Mouse (Mus musculus): ENCODE measurements at regions not wholly inside any gene's neighbourhood (a gene's known extent, or its start where the extent isn't known, plus 50 kb on each side); places are given as distances from the start of the nearest gene placed in this dataset.

DNA sequence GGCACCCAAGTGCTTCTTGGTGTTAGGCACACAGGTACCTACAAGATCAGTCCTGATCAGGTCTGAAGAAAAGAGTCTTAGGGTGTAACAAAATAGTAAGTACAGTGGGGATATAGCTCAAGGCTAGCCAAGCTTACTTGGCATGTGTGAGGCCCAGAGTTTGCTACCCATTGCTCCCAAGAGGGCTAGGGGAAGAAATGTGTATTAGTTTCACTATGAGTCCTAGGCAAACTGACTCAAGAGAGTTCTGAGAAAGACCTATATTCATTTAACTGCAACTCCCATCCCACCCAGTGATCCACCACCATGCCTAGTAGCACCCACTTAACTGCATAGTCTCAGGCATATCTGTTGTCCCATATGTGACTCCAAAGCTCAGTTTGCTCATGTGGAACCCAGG, 84.5 kb upstream of the Cdkn2b start:
- TF ChIP-seq TCF12 (IDR thresholded peaks at IDR 0.05; ENCODE audit: low read depth, low read length) (peak; percentile 82), MEF2A (IDR thresholded peaks at IDR 0.05; ENCODE audit: borderline replicate concordance, low read depth, low read length) (peak; percentile 90), NELFE (IDR thresholded peaks at IDR 0.05; ENCODE audit: low read depth, low read length) (no peak), RAD21 (IDR thresholded peaks at IDR 0.05; ENCODE audit: low read depth, low read length) (peak; percentile 1), ZMIZ1 (IDR thresholded peaks at IDR 0.05; ENCODE audit: low read depth, low read length) (0 out of 2 replicates have a peak, but pooled peaks have one; percentile 36), PAX5 (IDR thresholded peaks at IDR 0.05; ENCODE audit: low read length) (no peak), CTCF (conservative IDR thresholded peaks at IDR 0.05 in 1 of 2, IDR thresholded peaks at IDR 0.05 in 1 of 2; ENCODE audit: low read depth in 2 of 2, low read length in 2 of 2) (no peak), MAFK (IDR thresholded peaks at IDR 0.05; ENCODE audit: insufficient replicate concordance, low read length) (peak; percentile 66; the same call in 1 of the 2 replicates), CHD1 (IDR thresholded peaks at IDR 0.05; ENCODE audit: low read depth, low read length) (no peak)
